Mouse (Mus musculus) liver, postnatal 0 days (tissue): ENCODE results near the gene Ankmy1.

Experiments
- CTCF ChIP-seq: sonication (generic); IDR thresholded peaks from 2 replicates; pipeline ENCODE4 v1.5.1; 2016; ENCODE audit warnings: antibody characterized with exemption, low read depth
- EP300 ChIP-seq: IDR thresholded peaks from 2 replicates; pipeline ENCODE4 v1.6.1; 2016; ENCODE audit warnings: antibody characterized with exemption, low read depth, mild to moderate bottlenecking

- TF ChIP-seq EP300: no peak
- TF ChIP-seq CTCF: no peak
These were observed 52.6 kb downstream of the Ankmy1 start for GRCm38 (mm10) chr1:92849938-92850574.
